Comparison of ENCODE assay signal across 8 mouse cellular contexts in genomic region chr5:52132092-52132491, GRCm38 (mm10). TPM values are rescaled to one million over a fixed set of nuclear protein-coding genes. Genes with fewer than 3 reads are reported as not detected.
DNase-seq lines count a peak whose midpoint lies in the region; ATAC-seq and TF ChIP-seq lines count a peak whose summit lies in the region.

No protein-coding gene starts in this region.

- no peak overlapping the region for H3ac ChIP-seq in C2C12 (ENCODE audit: control insufficient read depth, insufficient read length, low read depth)

- WGBS in forebrain, embryonic 12.5 days, result 17% methylated on average over 9 of the region's 9 CpGs
- WGBS in limb, embryonic 10.5 days, result 16% methylated on average over 9 of the region's 9 CpGs
- WGBS in midbrain, embryonic 14.5 days, result 13% methylated on average over 9 of the region's 9 CpGs

- peak; percentile 61; the same call in 1 of the 2 replicates for ATAC-seq in forebrain, embryonic 12.5 days (ENCODE audit: low FRiP score)
- ATAC-seq in midbrain, embryonic 14.5 days (ENCODE audit: low FRiP score, low TSS enrichment), result 0 out of 2 replicates have a peak, but pooled peaks have one; percentile 29

- H3K36me3 ChIP-seq in C2C12 (ENCODE audit: control insufficient read depth, insufficient read depth), result peaks cover 10% of the 10 kb centered on the region
- no peaks in the 10 kb centered on the region for H3K36me3 ChIP-seq in forebrain, embryonic 12.5 days (replicated peaks)
- H3K36me3 ChIP-seq in limb, embryonic 10.5 days, result peaks cover 10% of the 10 kb centered on the region
- H3K36me3 ChIP-seq in midbrain, embryonic 14.5 days (ENCODE audit: control insufficient read depth, insufficient read depth, low read length), result no peaks in the 10 kb centered on the region

- no peaks in the 10 kb centered on the region for H3K4me1 ChIP-seq in forebrain, embryonic 12.5 days
- no peaks in the 10 kb centered on the region for H3K4me1 ChIP-seq in limb, embryonic 10.5 days
- no peaks in the 10 kb centered on the region for H3K4me1 ChIP-seq in midbrain, embryonic 14.5 days (ENCODE audit: control insufficient read depth, insufficient read depth, low read length)

- TF ChIP-seq CTCF in gastrocnemius, adult 2 months (IDR thresholded peaks at IDR 0.05), result peak; percentile 74
- peak; percentile 44 for TF ChIP-seq CTCF in C2C12 (IDR thresholded peaks at IDR 0.05; ENCODE audit: control insufficient read depth, insufficient read depth, insufficient read length)

- H3K9ac ChIP-seq in forebrain, embryonic 12.5 days, result no peak overlapping the region
- no peak overlapping the region for H3K9ac ChIP-seq in midbrain, embryonic 14.5 days (replicated peaks; ENCODE audit: low read length)

- H3K9me3 ChIP-seq in forebrain, embryonic 12.5 days, result no peaks in the 10 kb centered on the region
- H3K9me3 ChIP-seq in limb, embryonic 10.5 days (replicated peaks), result no peaks in the 10 kb centered on the region
- no peaks in the 10 kb centered on the region for H3K9me3 ChIP-seq in midbrain, embryonic 14.5 days (ENCODE audit: control insufficient read depth, low read length)

- intact Hi-C loops in gastrocnemius, adult 2 months (cut with DNase I), result loop anchor here (5.0 kb wide), 1 partner anchor 110 kb away; no protein-coding TSS in a partner anchor

- H3K4me3 ChIP-seq in gastrocnemius, adult 2 months, result no peak overlapping the region
- no peak overlapping the region for H3K4me3 ChIP-seq in C2C12 (ENCODE audit: insufficient read depth, poor library complexity, severe bottlenecking)
- H3K4me3 ChIP-seq in forebrain, embryonic 12.5 days (replicated peaks), result no peak overlapping the region
- no peak overlapping the region for H3K4me3 ChIP-seq in limb, embryonic 10.5 days
- no peak overlapping the region for H3K4me3 ChIP-seq in midbrain, embryonic 14.5 days (replicated peaks; ENCODE audit: low read depth, low read length)

- no peak overlapping the region for H3K4me2 ChIP-seq in forebrain, embryonic 12.5 days
- H3K4me2 ChIP-seq in midbrain, embryonic 14.5 days (ENCODE audit: low read length), result no peak overlapping the region

- H3K27ac ChIP-seq in gastrocnemius, adult 2 months, result no peak overlapping the region
- no peak overlapping the region for H3K27ac ChIP-seq in forebrain, embryonic 12.5 days
- H3K27ac ChIP-seq in limb, embryonic 10.5 days, result no peak overlapping the region
- no peak overlapping the region for H3K27ac ChIP-seq in midbrain, embryonic 14.5 days (replicated peaks; ENCODE audit: low read depth, low read length)

- peak; percentile 62 for DNase-seq in gastrocnemius, adult 2 months
- DNase-seq in gastrocnemius, adult 8-10 months (ENCODE audit: low spot score in 2 of 2), result no peak
- peak; percentile 28 for DNase-seq in c-Kit-positive CD71-positive TER-119-negative erythroid progenitor cells, embryonic 14.5 days (ENCODE audit: low read depth)
- DNase-seq in limb, embryonic 10.5 days (ENCODE audit: low spot score), result peak; percentile 83
- DNase-seq in midbrain, embryonic 14.5 days, result peak; percentile 60
- peak; percentile 41 to 51 for DNase-seq in thymus, postnatal 36 days

- no peaks in the 10 kb centered on the region for H3K27me3 ChIP-seq in C2C12 (ENCODE audit: control insufficient read depth, insufficient read depth, insufficient read length)
- no peaks in the 10 kb centered on the region for H3K27me3 ChIP-seq in forebrain, embryonic 12.5 days
- no peaks in the 10 kb centered on the region for H3K27me3 ChIP-seq in limb, embryonic 10.5 days (ENCODE audit: low read depth, poor library complexity, severe bottlenecking)
- no peaks in the 10 kb centered on the region for H3K27me3 ChIP-seq in midbrain, embryonic 14.5 days (ENCODE audit: control insufficient read depth, insufficient read depth, low read length)

- H3K79me3 ChIP-seq in C2C12 (ENCODE audit: low read depth), result no peaks in the 10 kb centered on the region

- H3K79me2 ChIP-seq in C2C12 (ENCODE audit: control insufficient read depth, insufficient read depth), result no peaks in the 10 kb centered on the region

TF ChIP-seq in C2C12, 6 proteins besides CTCF, POLR2A, EP300 and RAD21:
- TF ChIP-seq MYOG (IDR thresholded peaks at IDR 0.05; ENCODE audit: control insufficient read depth, extremely low read depth, insufficient read length) (no peak), MAX (IDR thresholded peaks at IDR 0.05) (no peak), MYOD1 (IDR thresholded peaks at IDR 0.05; ENCODE audit: control insufficient read depth, insufficient read length, low read depth) (no peak), CEBPB (IDR thresholded peaks at IDR 0.05; ENCODE audit: low read depth) (no peak), USF1 (IDR thresholded peaks at IDR 0.05; ENCODE audit: low read depth) (no peak), FOSL1 (IDR thresholded peaks at IDR 0.05; ENCODE audit: insufficient read depth, low read length, poor library complexity, severe bottlenecking) (no peak)

RNA-seq across cellular contexts. Expression of gene Dhx15, which starts 58.2 kb away (rescaled TPM):
- total RNA-seq in gastrocnemius, adult 2 months (2021), result 10 to 100 TPM; 41.0 to 45.7 TPM
- 10 to 100 TPM; 36.4 to 45.5 (median 40.1) TPM for total RNA-seq in gastrocnemius, adult 8-10 months (2022)
- 67.2 TPM for polyA plus RNA-seq in C2C12 (2012; fragmentation: generic; extraction: Trizol)
- 209 and 225 TPM in 2 replicates for polyA plus RNA-seq in forebrain, embryonic 12.5 days (2016; fragmentation: Nextera tagmentation; extraction: Ambion mirVana)
- polyA plus RNA-seq in limb, embryonic 10.5 days (2016; fragmentation: Nextera tagmentation; extraction: Ambion mirVana), result 214 and 221 TPM in 2 replicates
- 84.0 and 87.5 TPM in 2 replicates for polyA plus RNA-seq in midbrain, embryonic 14.5 days (2014; fragmentation: Nextera tagmentation; extraction: Ambion mirVana)

Comparison
In these comparisons a context has a peak if more than half of its experiments do, and no peak if none do; other contexts are left out.
1. DNase-seq: peak in gastrocnemius, adult 2 months (single experiment), c-Kit-positive CD71-positive TER-119-negative erythroid progenitor cells, embryonic 14.5 days (single experiment), limb, embryonic 10.5 days (single experiment), midbrain, embryonic 14.5 days (single experiment) and thymus, postnatal 36 days (2 of 2); none in gastrocnemius, adult 8-10 months (0 of 2).